Mouse (Mus musculus) limb, embryonic 15.5 days (tissue): ENCODE results near the gene Nts. TPM values are rescaled to one million over a fixed set of nuclear protein-coding genes. Genes with fewer than 3 reads are reported as not detected.

ENCODE experiments used
- ATAC-seq: fragments of 200-750 bp; cut with Nextera tagmentation; 2 replicates; pipeline ENCODE4 v1.8.0; 2017; ENCODE audit warnings: low read depth, moderate TSS enrichment; ENCODE audit not compliant: insufficient number of reproducible peaks, low FRiP score, low TSS enrichment
- H3K27ac ChIP-seq: fragments of 300-500 bp; sonication (generic); 2 replicates; pipeline ENCODE4 v1.5.1; 2015; ENCODE audit warnings: moderate library complexity, mild to moderate bottlenecking, inconsistent platforms
- H3K27me3 ChIP-seq: fragments of 300-500 bp; sonication (generic); 2 replicates; pipeline ENCODE4 v1.6.1; 2015; ENCODE audit warnings: inconsistent platforms
- H3K36me3 ChIP-seq: fragments of 300-500 bp; sonication (generic); 2 replicates; pipeline ENCODE4 v1.6.1; 2015; ENCODE audit warnings: inconsistent platforms
- H3K4me1 ChIP-seq: fragments of 300-500 bp; sonication (generic); 2 replicates; pipeline ENCODE4 v1.6.1; 2015; ENCODE audit warnings: inconsistent platforms
- H3K4me2 ChIP-seq: fragments of 300-500 bp; sonication (generic); 2 replicates; pipeline ENCODE4 v1.6.1; 2015; ENCODE audit warnings: mild to moderate bottlenecking, inconsistent platforms
- H3K4me3 ChIP-seq: fragments of 300-500 bp; sonication (generic); 2 replicates; pipeline ENCODE4 v1.5.1; 2015; ENCODE audit warnings: mild to moderate bottlenecking, inconsistent platforms
- H3K9ac ChIP-seq: fragments of 300-500 bp; sonication (generic); 2 replicates; pipeline ENCODE4 v1.6.1; 2015; ENCODE audit warnings: inconsistent platforms
- H3K9me3 ChIP-seq: fragments of 300-500 bp; sonication (generic); 2 replicates; pipeline ENCODE4 v1.6.1; 2016; ENCODE audit warnings: inconsistent platforms
- WGBS: fragments of 180-500 bp; shearing (Covaris S2); methylation state at CpG from one replicate; pipeline ENCODE4 v1.1.7; 2015; 5-methylcytosine and 5-hydroxymethylcytosine counted together
- polyA plus RNA-seq: library from polyadenylated mRNA; unstranded; fragments of >200 nt; fragmentation: Nextera tagmentation; extraction: Ambion mirVana; gene quantifications from 2 replicates; pipeline ENCODE4 v1.2.1, GENCODE M21; 2015

The Nts gene
- polyA plus RNA-seq: 0.83 and 1.1 TPM in 2 replicates

DNA sequence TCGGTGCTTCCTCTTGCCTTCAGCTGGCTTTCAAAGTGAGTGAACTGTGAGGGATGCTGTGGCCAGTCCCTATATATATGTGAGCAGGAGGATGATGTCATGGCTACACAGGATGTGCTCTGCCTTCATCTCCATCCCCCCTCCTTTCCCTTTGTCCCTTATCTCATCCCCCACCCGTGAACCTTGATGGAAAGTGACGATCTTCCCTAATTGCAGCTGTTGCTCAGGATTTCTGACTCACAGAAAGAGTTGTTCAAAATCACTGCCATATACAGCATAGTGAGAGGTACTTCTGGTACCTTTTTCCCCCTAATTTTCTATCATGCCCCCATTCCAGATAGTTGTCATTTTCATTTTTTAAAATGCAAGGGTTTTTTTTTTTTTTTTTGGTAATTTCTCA is at the start of gene Nts:
TSS of gene Nts (minus strand) at position 101 of the 400 bp plus-strand sequence.
- no peaks in the 10 kb centered on the region for H3K36me3 ChIP-seq
- no peak within 1 kb of the TSS for H3K4me3 ChIP-seq
- H3K9me3 ChIP-seq: no peaks in the 10 kb centered on the region
- ATAC-seq: no peak
- no peak within 1 kb of the TSS for H3K27ac ChIP-seq
- no peaks in the 10 kb centered on the region for H3K27me3 ChIP-seq
- H3K4me1 ChIP-seq: no peaks in the 10 kb centered on the region
- no peak within 1 kb of the TSS for H3K9ac ChIP-seq
- 19% methylated on average over 3 of the region's 3 CpGs for WGBS
- no peak within 1 kb of the TSS for H3K4me2 ChIP-seq

DNA sequence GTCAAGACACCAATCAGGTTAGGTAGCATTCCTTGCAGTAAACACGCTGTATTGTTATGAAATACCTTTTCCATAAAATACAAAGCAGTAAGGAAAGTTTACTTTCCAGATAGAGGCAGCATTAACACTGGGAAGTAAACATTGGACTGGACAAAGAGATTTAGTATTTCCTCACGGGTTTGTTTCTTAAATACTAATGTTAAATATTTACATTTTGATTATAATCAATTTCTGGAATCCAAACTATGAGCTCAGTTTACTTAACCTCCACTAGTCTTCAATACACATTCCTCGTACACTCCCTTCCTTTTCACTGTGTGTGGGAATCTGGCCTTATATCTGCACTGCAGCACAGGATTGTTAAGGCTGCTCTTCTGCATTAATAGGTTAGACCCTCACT is 37.6 kb upstream of the Nts start:
- Histone ChIP-seq H3K9ac (no peak overlapping the region), H3K27ac (no peak overlapping the region), H3K4me1 (no peaks in the 10 kb centered on the region), H3K36me3 (no peaks in the 10 kb centered on the region), H3K4me2 (no peak overlapping the region), H3K4me3 (no peak overlapping the region), H3K27me3 (no peaks in the 10 kb centered on the region), H3K9me3 (no peaks in the 10 kb centered on the region)
- ATAC-seq: no peak
- 83% methylated on average over 3 of the region's 3 CpGs for WGBS

DNA sequence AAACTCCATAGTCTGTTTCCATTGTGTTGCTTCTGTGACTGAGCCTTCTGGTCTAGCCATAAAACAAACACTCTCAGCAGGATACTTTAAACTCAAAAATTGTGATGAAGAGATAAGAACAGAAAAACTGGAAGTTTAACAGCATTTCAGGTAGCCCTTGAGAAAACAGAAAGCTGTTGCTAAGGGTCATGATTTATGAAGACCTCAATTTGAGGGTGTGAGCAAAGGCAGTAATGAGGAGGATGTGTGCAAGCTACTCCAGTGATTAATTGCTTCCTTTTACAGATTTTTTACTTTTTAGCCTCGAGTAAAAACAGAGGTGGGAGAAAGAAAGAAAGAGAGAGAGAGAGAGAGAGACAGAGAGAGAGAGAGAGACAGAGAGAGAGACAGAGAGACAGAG is 23.9 kb upstream of the Nts start:
- Histone ChIP-seq H3K36me3 (no peaks in the 10 kb centered on the region), H3K9ac (no peak overlapping the region), H3K9me3 (no peaks in the 10 kb centered on the region), H3K4me3 (no peak overlapping the region), H3K27ac (no peak overlapping the region), H3K4me1 (peaks cover 5% of the 10 kb centered on the region), H3K4me2 (no peak overlapping the region), H3K27me3 (no peaks in the 10 kb centered on the region)
- ATAC-seq: no peak
- WGBS: 6% methylated on average over 1 of the region's 1 CpGs

DNA sequence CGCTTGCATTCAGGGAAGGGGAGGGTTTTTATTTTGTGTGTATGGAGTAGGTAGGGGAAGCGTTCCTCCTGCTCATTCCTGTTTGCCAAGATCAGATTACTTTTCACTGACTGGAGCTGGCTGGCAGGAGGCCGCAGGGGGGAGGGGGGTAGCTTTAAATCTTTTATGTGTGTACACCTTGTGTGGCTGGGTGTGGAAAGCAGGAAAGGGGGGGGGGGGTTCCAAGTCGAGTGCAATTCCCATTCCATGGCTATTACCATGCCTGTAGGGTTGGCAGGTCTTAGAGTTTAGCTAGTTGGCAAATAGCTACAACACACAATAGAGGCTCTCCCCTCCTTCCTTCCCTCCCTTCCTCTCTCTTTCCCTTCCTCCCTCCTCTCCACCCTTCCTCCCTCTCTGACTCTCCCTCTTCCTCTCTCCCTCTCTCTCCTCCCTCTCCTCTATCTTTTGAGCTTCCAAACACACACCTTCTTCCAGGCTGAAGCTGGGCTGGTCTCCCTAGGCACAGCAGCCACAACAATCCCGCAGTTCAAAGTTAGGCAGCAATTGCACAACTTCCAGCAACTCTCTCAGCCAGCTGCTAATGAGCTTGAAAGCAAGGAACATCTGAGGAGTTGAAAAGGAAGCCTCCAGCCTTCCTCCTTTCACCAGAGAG is 21.6 kb upstream of the Nts start, which contains the start of gene Rassf9:
TSS of gene Rassf9 (plus strand) at position 416 of the 655 bp plus-strand sequence.
- H3K27me3 ChIP-seq: no peaks in the 10 kb centered on the region
- H3K9ac ChIP-seq: no peak within 1 kb of the TSS
- H3K4me3 ChIP-seq: peak within 1 kb of the TSS; percentile 31
- H3K36me3 ChIP-seq: no peaks in the 10 kb centered on the region
- H3K9me3 ChIP-seq: no peaks in the 10 kb centered on the region
- ATAC-seq: peak; percentile 88
- H3K4me2 ChIP-seq: peak within 1 kb of the TSS; percentile 36
- 4% methylated on average over 5 of the region's 5 CpGs for WGBS
- peak within 1 kb of the TSS; percentile 79 for H3K27ac ChIP-seq
- peaks cover 5% of the 10 kb centered on the region for H3K4me1 ChIP-seq

DNA sequence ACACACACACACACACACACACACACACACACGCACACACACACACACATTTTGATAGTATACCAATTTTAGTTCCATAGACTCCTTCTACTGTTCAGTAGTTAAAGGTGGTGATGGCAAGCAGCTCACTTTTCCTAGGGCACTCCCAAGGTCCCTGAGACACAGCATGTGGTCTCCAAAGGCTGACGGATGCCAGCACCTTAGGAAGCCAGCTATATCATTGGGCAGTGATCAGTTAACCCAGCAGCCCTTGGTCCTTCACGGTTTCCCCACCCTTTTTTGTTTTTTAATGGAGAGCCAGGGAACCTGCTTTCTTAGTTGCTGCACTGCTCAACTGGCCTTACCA is 21.1 kb upstream of the Nts start:
- peak overlapping the region; percentile 65 for H3K27ac ChIP-seq
- H3K9me3 ChIP-seq: no peaks in the 10 kb centered on the region
- H3K4me3 ChIP-seq: 0 out of 2 replicates have a peak overlapping the region, but pooled peaks have one; percentile 31
- no peaks in the 10 kb centered on the region for H3K36me3 ChIP-seq
- WGBS: 32% methylated on average over 3 of the region's 3 CpGs
- H3K27me3 ChIP-seq: no peaks in the 10 kb centered on the region
- peaks cover 5% of the 10 kb centered on the region for H3K4me1 ChIP-seq
- peak overlapping the region; percentile 36 for H3K4me2 ChIP-seq
- H3K9ac ChIP-seq: no peak overlapping the region
- 0 out of 2 replicates have a peak, but pooled peaks have one; percentile 12 for ATAC-seq

DNA sequence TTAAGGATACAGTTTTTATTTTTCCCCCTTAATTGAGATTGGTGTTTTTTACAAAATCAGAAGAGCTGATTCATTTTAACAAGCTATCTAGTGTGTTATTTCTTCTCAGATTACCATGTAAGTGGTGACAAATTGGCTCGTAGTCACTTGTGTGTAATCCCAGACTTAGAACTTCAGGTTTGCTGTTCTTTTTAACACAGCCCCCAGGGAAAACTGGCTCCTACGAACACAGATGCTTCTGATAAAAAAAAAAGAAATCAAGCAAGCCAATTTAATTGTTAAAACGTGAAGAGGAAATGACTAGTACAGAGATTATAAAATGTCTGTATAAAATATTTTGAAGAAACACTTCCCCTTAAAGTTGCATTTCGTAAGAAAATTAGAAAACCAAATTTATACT is 17.1 kb upstream of the Nts start:
- no peaks in the 10 kb centered on the region for H3K27me3 ChIP-seq
- H3K4me1 ChIP-seq: peaks cover 5% of the 10 kb centered on the region
- no peaks in the 10 kb centered on the region for H3K36me3 ChIP-seq
- no peak overlapping the region for H3K27ac ChIP-seq
- H3K4me3 ChIP-seq: no peak overlapping the region
- H3K4me2 ChIP-seq: no peak overlapping the region
- no peaks in the 10 kb centered on the region for H3K9me3 ChIP-seq
- no peak overlapping the region for H3K9ac ChIP-seq
- ATAC-seq: no peak
- 10% methylated on average over 4 of the region's 4 CpGs for WGBS

DNA sequence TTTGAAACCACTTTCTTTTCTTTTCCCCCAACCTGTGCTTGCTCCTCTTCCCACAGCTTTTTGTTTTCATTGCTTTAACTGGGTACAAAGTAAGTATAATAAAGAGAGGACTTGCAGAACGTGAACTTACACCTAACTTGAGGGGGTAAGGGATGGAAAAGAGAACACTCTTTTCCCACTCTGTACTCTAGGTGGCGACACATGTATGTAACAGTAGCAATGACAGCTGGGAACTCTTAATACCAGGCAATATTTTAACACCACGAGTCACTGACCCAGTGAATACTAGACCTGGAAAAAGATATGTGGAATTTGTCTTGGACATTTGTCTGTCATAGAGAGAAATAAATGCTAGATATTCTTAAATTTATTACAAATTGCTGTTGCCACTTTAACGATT is 8.5 kb upstream of the Nts start:
- Histone ChIP-seq H3K4me3 (no peak overlapping the region), H3K4me2 (no peak overlapping the region), H3K27ac (no peak overlapping the region), H3K36me3 (no peaks in the 10 kb centered on the region), H3K9ac (no peak overlapping the region), H3K4me1 (no peaks in the 10 kb centered on the region), H3K27me3 (no peaks in the 10 kb centered on the region), H3K9me3 (no peaks in the 10 kb centered on the region)
- 21% methylated on average over 4 of the region's 4 CpGs for WGBS
- ATAC-seq: no peak

DNA sequence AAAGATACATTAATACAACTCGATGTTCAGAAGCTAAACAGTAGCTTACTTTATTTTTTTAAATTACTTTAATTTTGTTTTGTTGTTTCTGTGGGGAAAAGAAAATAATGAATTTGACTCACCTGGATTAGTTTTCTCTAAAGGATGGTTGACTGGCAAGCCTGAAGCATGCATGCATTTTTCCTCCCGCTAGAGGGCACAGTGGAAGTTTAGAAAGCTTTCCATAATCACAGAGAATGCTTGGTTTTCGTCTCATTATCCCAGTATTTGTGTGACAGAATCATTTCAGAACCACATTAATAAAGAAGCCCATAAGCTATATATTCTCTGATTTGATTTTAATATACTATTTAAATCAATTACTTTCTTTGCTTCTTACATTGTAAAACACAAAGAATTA is 1.5 kb upstream of the Nts start:
- Histone ChIP-seq H3K9me3 (no peaks in the 10 kb centered on the region), H3K4me3 (no peak overlapping the region), H3K27me3 (no peaks in the 10 kb centered on the region), H3K36me3 (no peaks in the 10 kb centered on the region), H3K9ac (no peak overlapping the region), H3K27ac (no peak overlapping the region), H3K4me1 (no peaks in the 10 kb centered on the region), H3K4me2 (no peak overlapping the region)
- WGBS: 11% methylated on average over 3 of the region's 3 CpGs
- no peak for ATAC-seq

DNA sequence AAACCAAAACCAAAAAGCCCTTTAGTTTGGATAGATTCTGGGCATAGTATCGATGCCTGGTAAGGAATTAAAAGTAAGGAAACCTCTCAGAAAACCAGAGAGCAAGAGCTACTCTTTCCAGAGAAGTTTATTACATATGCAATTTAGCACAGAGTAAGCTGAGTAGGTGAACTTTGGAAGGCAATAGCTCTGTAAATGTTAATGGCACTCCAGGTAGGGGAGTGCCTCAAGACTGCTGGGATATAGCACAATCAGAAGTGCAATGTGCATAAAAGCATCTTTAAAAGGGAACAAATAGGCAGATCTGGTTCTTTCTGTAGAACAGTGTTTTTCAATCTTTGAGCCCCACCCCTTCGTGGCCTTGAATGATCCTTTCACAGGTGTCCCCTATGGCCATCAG is 20.9 kb downstream of the Nts start:
- no peak for ATAC-seq
- H3K27ac ChIP-seq: no peak overlapping the region
- no peak overlapping the region for H3K4me3 ChIP-seq
- WGBS: 79% methylated on average over 2 of the region's 2 CpGs
- H3K4me2 ChIP-seq: no peak overlapping the region
- H3K9ac ChIP-seq: no peak overlapping the region
- no peaks in the 10 kb centered on the region for H3K9me3 ChIP-seq
- no peaks in the 10 kb centered on the region for H3K27me3 ChIP-seq
- H3K4me1 ChIP-seq: no peaks in the 10 kb centered on the region
- H3K36me3 ChIP-seq: no peaks in the 10 kb centered on the region

DNA sequence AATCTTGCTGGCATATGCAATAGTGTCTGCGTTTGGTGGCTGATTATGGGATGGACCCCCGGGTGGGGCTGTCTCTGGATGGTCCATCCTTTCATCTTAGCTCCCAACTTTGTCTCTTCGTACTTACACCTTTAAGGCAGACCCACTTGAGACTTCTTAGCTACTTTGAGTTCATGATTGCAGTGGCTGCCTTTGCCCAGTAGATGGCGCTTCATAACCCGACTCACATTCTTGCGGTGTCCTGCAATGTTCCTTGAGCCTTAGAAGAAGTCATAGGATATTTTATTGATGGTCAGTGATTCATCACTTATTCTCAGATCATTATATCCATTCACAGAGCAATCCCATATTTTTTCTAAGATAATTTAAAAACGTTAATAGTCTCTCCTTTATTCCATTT is 38.5 kb downstream of the Nts start:
- no peaks in the 10 kb centered on the region for H3K4me1 ChIP-seq
- no peak overlapping the region for H3K9ac ChIP-seq
- no peak overlapping the region for H3K27ac ChIP-seq
- WGBS: 10% methylated on average over 7 of the region's 7 CpGs
- H3K4me2 ChIP-seq: no peak overlapping the region
- no peak overlapping the region for H3K4me3 ChIP-seq
- H3K27me3 ChIP-seq: no peaks in the 10 kb centered on the region
- no peak for ATAC-seq
- H3K36me3 ChIP-seq: no peaks in the 10 kb centered on the region
- no peaks in the 10 kb centered on the region for H3K9me3 ChIP-seq

DNA sequence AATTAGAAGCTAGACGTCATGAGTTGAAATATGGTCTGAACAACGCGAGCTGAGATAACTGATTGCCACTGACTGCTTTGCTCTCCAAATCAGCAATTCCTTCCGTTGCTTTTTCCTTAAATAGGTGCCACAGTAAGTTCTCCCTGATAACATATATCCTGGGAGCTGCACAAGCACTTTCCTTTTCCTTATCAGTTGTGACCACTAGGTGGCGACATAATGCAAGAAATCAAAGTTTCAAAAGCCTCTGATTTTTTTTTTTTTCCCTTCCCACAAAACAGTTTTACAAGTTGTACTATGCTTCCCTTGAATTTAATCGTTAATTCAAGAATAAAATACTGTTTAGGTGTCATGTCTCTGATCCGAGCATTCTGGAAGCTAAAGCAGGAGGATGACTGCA is 40.8 kb downstream of the Nts start:
- WGBS: 2% methylated on average over 7 of the region's 7 CpGs
- no peak overlapping the region for H3K9ac ChIP-seq
- H3K4me3 ChIP-seq: no peak overlapping the region
- H3K4me2 ChIP-seq: no peak overlapping the region
- H3K9me3 ChIP-seq: no peaks in the 10 kb centered on the region
- H3K27ac ChIP-seq: no peak overlapping the region
- no peaks in the 10 kb centered on the region for H3K36me3 ChIP-seq
- no peaks in the 10 kb centered on the region for H3K27me3 ChIP-seq
- no peaks in the 10 kb centered on the region for H3K4me1 ChIP-seq
- ATAC-seq: no peak

DNA sequence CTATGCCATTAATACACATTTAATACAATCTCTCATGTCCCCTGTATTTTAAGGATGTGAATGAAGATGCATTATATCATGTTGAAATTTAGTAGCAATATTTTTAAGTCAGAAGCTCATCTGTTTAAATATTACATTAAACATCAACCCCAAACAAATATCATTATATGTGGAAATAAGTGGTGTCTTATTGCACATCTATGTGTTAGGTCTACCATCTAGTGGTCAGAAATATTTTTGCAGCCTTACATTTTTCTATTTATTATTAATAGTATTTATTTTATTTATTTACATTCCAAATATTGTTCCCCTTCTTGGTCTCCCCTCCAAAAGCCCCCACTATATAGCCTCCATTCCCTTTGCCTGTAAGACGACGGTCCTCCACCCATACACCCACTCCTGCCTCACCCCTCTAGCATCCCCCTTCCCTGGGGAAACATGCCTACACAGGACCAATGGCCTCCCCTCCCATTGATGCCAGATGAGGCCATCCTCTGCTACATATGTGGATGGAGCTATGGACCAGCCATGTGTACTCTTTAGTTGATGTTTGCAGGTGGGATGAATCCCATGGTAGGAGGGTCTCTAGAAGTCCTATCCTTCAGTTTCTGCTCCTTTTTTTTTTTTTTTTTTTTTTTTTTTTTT is 45.3 kb downstream of the Nts start:
- no peak overlapping the region for H3K4me3 ChIP-seq
- no peak overlapping the region for H3K4me2 ChIP-seq
- 22% methylated on average over 2 of the region's 2 CpGs for WGBS
- no peaks in the 10 kb centered on the region for H3K4me1 ChIP-seq
- H3K27me3 ChIP-seq: no peaks in the 10 kb centered on the region
- H3K27ac ChIP-seq: no peak overlapping the region
- no peaks in the 10 kb centered on the region for H3K36me3 ChIP-seq
- no peak for ATAC-seq
- H3K9me3 ChIP-seq: no peaks in the 10 kb centered on the region
- H3K9ac ChIP-seq: no peak overlapping the region
